Mouse (Mus musculus): Measurements from ENCODE around the gene Atp8a2. TPM values are rescaled to one million over a fixed set of nuclear protein-coding genes. Genes with fewer than 3 reads are reported as not detected.
"Not testable (repeated sequence)": the region's sequence is repeated elsewhere in the genome, so short reads cannot be mapped to it uniquely, and the experiment has no call there.

Atp8a2 gene
- polyA plus RNA-seq, 1 experiment, result 24.7 TPM

GRCm38 (mm10) chr14:59853139-59853538, 343.8 kb downstream of the Atp8a2 start:
- WGBS, result 78% methylated on average over 9 of the region's 9 CpGs
- Histone ChIP-seq H3K27me3 (ENCODE audit: control insufficient read depth, insufficient read depth, low read length) (no peaks in the 10 kb centered on the region), H3K27ac (ENCODE audit: insufficient read depth, low read length) (no peak overlapping the region), H3K4me1 (ENCODE audit: control insufficient read depth, insufficient read depth, low read length) (no peaks in the 10 kb centered on the region), H3K4me3 (replicated peaks; ENCODE audit: insufficient read depth, low read depth, low read length) (no peak overlapping the region)
- no peak for DNase-seq
- TF ChIP-seq POLR2A (IDR thresholded peaks at IDR 0.05; ENCODE audit: borderline replicate concordance, insufficient read depth, low read length) (no peak), CTCF (IDR thresholded peaks at IDR 0.05; ENCODE audit: borderline replicate concordance, insufficient read depth, low read depth, low read length) (no peak)

DNA sequence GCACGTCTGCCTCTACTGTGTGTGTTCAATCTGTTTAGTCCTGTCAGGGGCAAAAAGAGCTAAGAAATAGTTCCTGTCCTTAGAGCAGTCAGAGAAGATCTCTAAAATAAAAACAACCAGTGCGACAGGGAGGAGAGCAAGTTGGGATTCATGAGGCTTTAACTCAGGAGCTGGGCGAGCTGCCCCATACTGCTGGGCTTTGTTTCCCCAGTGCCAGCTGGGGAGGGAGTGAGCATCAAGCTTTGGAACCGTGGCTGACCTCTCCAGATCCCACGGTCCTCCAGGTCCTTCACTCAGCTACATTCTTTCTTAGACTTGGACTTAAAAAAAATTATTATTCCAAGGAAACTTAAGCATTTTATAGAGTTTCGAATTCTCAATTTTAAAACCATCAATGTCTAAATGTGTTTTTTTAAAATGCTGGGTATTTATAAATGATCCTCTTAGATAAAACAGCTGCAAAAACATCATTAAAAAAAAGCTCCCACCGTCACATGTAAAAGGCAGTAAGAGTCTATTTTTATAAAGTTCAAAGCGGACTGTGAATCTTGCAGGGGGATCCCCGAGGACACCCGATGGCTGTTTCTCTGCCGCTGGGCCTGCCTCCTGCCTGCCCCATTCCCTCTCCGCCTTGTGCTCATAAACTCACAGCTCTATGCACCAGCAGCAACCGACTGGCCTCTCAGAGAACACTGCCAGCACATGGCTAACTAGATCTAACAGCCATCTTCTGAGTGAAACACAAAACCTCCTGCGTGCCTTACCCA, 350.2 kb downstream of the Atp8a2 start:
- TF ChIP-seq CTCF (IDR thresholded peaks at IDR 0.05; ENCODE audit: borderline replicate concordance, insufficient read depth, low read depth, low read length) (no peak), POLR2A (IDR thresholded peaks at IDR 0.05; ENCODE audit: borderline replicate concordance, insufficient read depth, low read length) (no peak)
- Histone ChIP-seq H3K4me3 (replicated peaks; ENCODE audit: insufficient read depth, low read depth, low read length) (no peak overlapping the region), H3K4me1 (ENCODE audit: control insufficient read depth, insufficient read depth, low read length) (0 out of 2 replicates have a peak, but pooled peaks cover 4% of the 10 kb centered on the region), H3K27ac (ENCODE audit: insufficient read depth, low read length) (no peak overlapping the region), H3K27me3 (ENCODE audit: control insufficient read depth, insufficient read depth, low read length) (no peaks in the 10 kb centered on the region)
- 43% methylated on average over 14 of the region's 14 CpGs for WGBS
- DNase-seq, result peak in 1 of 2 experiments; percentile 44

DNA sequence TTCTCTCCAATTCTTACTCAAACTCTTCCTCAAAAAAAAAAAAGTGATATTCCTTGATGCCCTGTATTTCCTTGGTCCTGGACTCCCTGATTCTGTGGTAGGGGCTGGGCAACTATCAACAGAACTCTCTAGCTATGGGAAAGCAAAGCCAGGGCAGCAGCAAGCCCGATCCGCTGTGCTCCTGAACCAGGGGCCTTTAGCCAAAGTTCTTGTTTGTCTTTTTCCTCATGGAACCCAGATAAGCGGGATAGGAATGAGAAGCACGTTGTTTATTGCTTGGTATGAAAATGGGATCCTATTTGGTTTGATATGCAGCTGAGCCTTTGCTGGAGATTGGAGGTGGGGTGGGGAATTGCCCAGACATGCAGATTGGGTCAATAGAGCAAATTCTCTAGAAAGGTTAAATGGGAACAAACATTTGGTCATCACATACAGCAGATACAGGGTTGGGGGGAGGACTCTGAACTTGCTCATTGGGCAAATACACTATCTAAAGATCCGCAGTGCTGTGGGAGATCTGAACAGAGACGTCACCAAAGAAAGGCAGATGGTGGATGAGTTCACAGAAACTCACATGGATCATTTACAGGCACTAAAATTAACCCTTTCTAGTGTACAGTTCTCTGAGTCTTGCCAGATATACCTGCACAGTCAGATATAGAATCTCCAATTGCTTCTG, 353.6 kb downstream of the Atp8a2 start:
- Histone ChIP-seq H3K27ac (ENCODE audit: insufficient read depth, low read length) (no peak overlapping the region), H3K4me3 (replicated peaks; ENCODE audit: insufficient read depth, low read depth, low read length) (no peak overlapping the region), H3K27me3 (ENCODE audit: control insufficient read depth, insufficient read depth, low read length) (no peaks in the 10 kb centered on the region), H3K4me1 (ENCODE audit: control insufficient read depth, insufficient read depth, low read length) (peaks cover 10% of the 10 kb centered on the region; the same call in 1 of the 2 replicates)
- 86% methylated on average over 6 of the region's 6 CpGs for WGBS
- TF ChIP-seq POLR2A (IDR thresholded peaks at IDR 0.05; ENCODE audit: borderline replicate concordance, insufficient read depth, low read length) (no peak), CTCF (IDR thresholded peaks at IDR 0.05; ENCODE audit: borderline replicate concordance, insufficient read depth, low read depth, low read length) (no peak)
- DNase-seq, result no peak

GRCm38 (mm10) chr14:59839951-59840720, 356.8 kb downstream of the Atp8a2 start:
- TF ChIP-seq CTCF (IDR thresholded peaks at IDR 0.05; ENCODE audit: borderline replicate concordance, insufficient read depth, low read depth, low read length), result no peak
- TF ChIP-seq POLR2A (IDR thresholded peaks at IDR 0.05; ENCODE audit: borderline replicate concordance, insufficient read depth, low read length), result no peak
- H3K4me3 ChIP-seq (replicated peaks; ENCODE audit: insufficient read depth, low read depth, low read length), result no peak overlapping the region
- no peak for DNase-seq
- WGBS, result 96% methylated on average over 14 of the region's 14 CpGs
- no peak overlapping the region for H3K27ac ChIP-seq (ENCODE audit: insufficient read depth, low read length)
- no peaks in the 10 kb centered on the region for H3K27me3 ChIP-seq (ENCODE audit: control insufficient read depth, insufficient read depth, low read length)
- peaks cover 14% of the 10 kb centered on the region; the same call in 1 of the 2 replicates for H3K4me1 ChIP-seq (ENCODE audit: control insufficient read depth, insufficient read depth, low read length)

DNA sequence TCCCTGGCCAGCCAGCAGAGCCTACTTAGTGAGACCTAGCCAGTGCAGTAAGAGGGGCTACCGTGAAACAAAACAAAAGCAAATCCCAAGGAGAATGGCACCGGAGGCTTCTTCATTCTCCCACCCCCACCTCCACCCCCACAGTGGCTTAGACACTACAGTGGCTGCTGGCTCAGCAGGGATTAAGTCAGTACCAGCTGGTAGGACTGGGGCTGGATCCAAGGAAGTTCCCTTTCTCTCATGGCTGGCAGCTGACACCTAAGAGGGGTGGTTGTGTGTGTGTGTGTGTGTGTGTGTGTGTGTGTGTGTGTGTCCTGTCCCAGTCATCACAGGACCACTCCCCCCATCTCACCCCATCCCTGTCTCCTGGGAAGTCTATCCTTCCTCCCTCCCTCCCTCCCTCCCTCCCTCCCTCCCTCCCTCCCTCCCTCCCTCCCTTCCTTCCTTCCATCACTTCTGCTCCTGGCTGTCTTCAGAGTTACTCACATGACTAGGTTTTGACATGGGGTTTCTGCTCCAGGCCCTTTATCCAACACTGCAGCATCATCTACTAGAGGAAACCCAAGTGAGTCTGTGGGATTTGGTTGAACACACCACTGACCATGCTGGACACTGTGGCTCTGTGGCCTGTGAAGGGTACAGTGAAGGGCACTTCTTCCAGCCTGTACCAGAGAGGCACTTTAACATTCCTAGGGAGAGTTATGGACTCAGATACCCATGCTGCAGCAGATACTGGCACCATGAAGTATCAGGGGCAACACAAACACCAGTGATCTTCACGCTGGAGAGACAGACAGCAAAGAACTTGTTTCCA, 358.3 kb downstream of the Atp8a2 start:
- WGBS, result 92% methylated on average over 1 of the region's 3 CpGs
- peak overlapping the region; percentile 29 for H3K27ac ChIP-seq (ENCODE audit: insufficient read depth, low read length)
- peak; percentile 32 to 35 for DNase-seq
- H3K4me3 ChIP-seq (replicated peaks; ENCODE audit: insufficient read depth, low read depth, low read length); H3K27me3 ChIP-seq (ENCODE audit: control insufficient read depth, insufficient read depth, low read length): not testable (repeated sequence)
- H3K4me1 ChIP-seq (ENCODE audit: control insufficient read depth, insufficient read depth, low read length), result peaks cover 14% of the 10 kb centered on the region; the same call in 1 of the 2 replicates

DNA sequence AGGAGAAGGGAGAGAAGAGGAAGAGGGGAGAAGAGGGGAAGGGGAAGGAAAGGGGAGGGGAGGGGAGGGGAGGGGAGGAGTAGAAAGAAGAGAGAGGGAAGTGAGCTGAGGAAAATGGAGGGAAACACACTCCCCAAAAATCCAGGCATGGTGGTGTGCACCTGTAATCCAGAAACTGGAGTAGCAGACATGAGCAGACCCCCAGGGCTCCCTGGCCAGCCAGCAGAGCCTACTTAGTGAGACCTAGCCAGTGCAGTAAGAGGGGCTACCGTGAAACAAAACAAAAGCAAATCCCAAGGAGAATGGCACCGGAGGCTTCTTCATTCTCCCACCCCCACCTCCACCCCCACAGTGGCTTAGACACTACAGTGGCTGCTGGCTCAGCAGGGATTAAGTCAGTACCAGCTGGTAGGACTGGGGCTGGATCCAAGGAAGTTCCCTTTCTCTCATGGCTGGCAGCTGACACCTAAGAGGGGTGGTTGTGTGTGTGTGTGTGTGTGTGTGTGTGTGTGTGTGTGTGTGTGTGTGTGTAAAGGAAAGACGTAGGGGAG, 359.2 kb downstream of the Atp8a2 start:
- no CpG with 5 or more reads among the region's 3 CpGs for WGBS
- H3K4me3 ChIP-seq (replicated peaks; ENCODE audit: insufficient read depth, low read depth, low read length); H3K27me3 ChIP-seq (ENCODE audit: control insufficient read depth, insufficient read depth, low read length); H3K27ac ChIP-seq (ENCODE audit: insufficient read depth, low read length); DNase-seq: not testable (repeated sequence)
- H3K4me1 ChIP-seq (ENCODE audit: control insufficient read depth, insufficient read depth, low read length), result peaks cover 14% of the 10 kb centered on the region; the same call in 1 of the 2 replicates

- DNase-seq, result no peak
- no peaks in the 10 kb centered on the region for H3K27me3 ChIP-seq (ENCODE audit: control insufficient read depth, insufficient read depth, low read length)
- H3K4me1 ChIP-seq (ENCODE audit: control insufficient read depth, insufficient read depth, low read length), result peaks cover 14% of the 10 kb centered on the region; the same call in 1 of the 2 replicates
- H3K27ac ChIP-seq (ENCODE audit: insufficient read depth, low read length), result no peak overlapping the region
- H3K4me3 ChIP-seq (replicated peaks; ENCODE audit: insufficient read depth, low read depth, low read length), result no peak overlapping the region
- WGBS, result 53% methylated on average over 10 of the region's 10 CpGs
- no peak for TF ChIP-seq CTCF (IDR thresholded peaks at IDR 0.05; ENCODE audit: borderline replicate concordance, insufficient read depth, low read depth, low read length)
- TF ChIP-seq POLR2A (IDR thresholded peaks at IDR 0.05; ENCODE audit: borderline replicate concordance, insufficient read depth, low read length), result no peak
Observed at GRCm38 (mm10) chr14:59836876-59837543, 360.0 kb downstream of the Atp8a2 start.

All from cerebellum, adult 2 months (tissue).